Mouse (Mus musculus): ENCODE data around the gene Mlc1. TPM values are rescaled to one million over a fixed set of nuclear protein-coding genes. Genes with fewer than 3 reads are reported as not detected.

Gene Mlc1
- polyA plus RNA-seq, 1 experiment from 2014 or later, result not detected

- Histone ChIP-seq H3K9me3 (ENCODE audit: low read length) (no peaks in the 10 kb centered on the region), H3K27ac (ENCODE audit: low read length) (no peak overlapping the region), H3K4me1 (ENCODE audit: insufficient read depth, low read length) (no peaks in the 10 kb centered on the region), H3K9ac (replicated peaks; ENCODE audit: low read length) (no peak overlapping the region), H3K4me3 (ENCODE audit: low read length) (no peak overlapping the region), H3K4me2 (replicated peaks; ENCODE audit: low read depth, low read length) (no peak overlapping the region), H3K27me3 (ENCODE audit: insufficient read depth, low read length) (no peaks in the 10 kb centered on the region), H3K36me3 (ENCODE audit: insufficient read depth, low read length) (no peaks in the 10 kb centered on the region)
- WGBS, result 95% methylated on average over 8 of the region's 8 CpGs
- no peak for ATAC-seq (ENCODE audit: low FRiP score, low TSS enrichment)
These were observed 61.7 kb downstream of the Mlc1 start for GRCm38 (mm10) chr15:88917126-88917525.

- no peaks in the 10 kb centered on the region for H3K27me3 ChIP-seq (ENCODE audit: insufficient read depth, low read length)
- ATAC-seq (ENCODE audit: low FRiP score, low TSS enrichment), result no peak
- H3K9me3 ChIP-seq (ENCODE audit: low read length), result no peaks in the 10 kb centered on the region
- 36% methylated on average over 3 of the region's 3 CpGs for WGBS
- no peak overlapping the region for H3K4me2 ChIP-seq (replicated peaks; ENCODE audit: low read depth, low read length)
- H3K4me1 ChIP-seq (ENCODE audit: insufficient read depth, low read length), result no peaks in the 10 kb centered on the region
- no peaks in the 10 kb centered on the region for H3K36me3 ChIP-seq (ENCODE audit: insufficient read depth, low read length)
- no peak overlapping the region for H3K9ac ChIP-seq (replicated peaks; ENCODE audit: low read length)
- H3K4me3 ChIP-seq (ENCODE audit: low read length), result no peak overlapping the region
- no peak overlapping the region for H3K27ac ChIP-seq (ENCODE audit: low read length)
These were observed 62.4 kb downstream of the Mlc1 start for GRCm38 (mm10) chr15:88916366-88916765.

GRCm38 (mm10) chr15:88915046-88915445, 63.8 kb downstream of the Mlc1 start:
- Histone ChIP-seq H3K4me3 (ENCODE audit: low read length) (no peak overlapping the region), H3K4me2 (replicated peaks; ENCODE audit: low read depth, low read length) (no peak overlapping the region), H3K36me3 (ENCODE audit: insufficient read depth, low read length) (no peaks in the 10 kb centered on the region), H3K27ac (ENCODE audit: low read length) (no peak overlapping the region), H3K9me3 (ENCODE audit: low read length) (no peaks in the 10 kb centered on the region), H3K4me1 (ENCODE audit: insufficient read depth, low read length) (no peaks in the 10 kb centered on the region), H3K9ac (replicated peaks; ENCODE audit: low read length) (no peak overlapping the region), H3K27me3 (ENCODE audit: insufficient read depth, low read length) (no peaks in the 10 kb centered on the region)
- 93% methylated on average over 7 of the region's 7 CpGs for WGBS
- no peak for ATAC-seq (ENCODE audit: low FRiP score, low TSS enrichment)

- Histone ChIP-seq H3K27me3 (ENCODE audit: insufficient read depth, low read length) (no peaks in the 10 kb centered on the region), H3K4me1 (ENCODE audit: insufficient read depth, low read length) (no peaks in the 10 kb centered on the region), H3K4me3 (ENCODE audit: low read length) (no peak overlapping the region), H3K4me2 (replicated peaks; ENCODE audit: low read depth, low read length) (no peak overlapping the region), H3K36me3 (ENCODE audit: insufficient read depth, low read length) (no peaks in the 10 kb centered on the region), H3K27ac (ENCODE audit: low read length) (no peak overlapping the region), H3K9me3 (ENCODE audit: low read length) (no peaks in the 10 kb centered on the region), H3K9ac (replicated peaks; ENCODE audit: low read length) (no peak overlapping the region)
- 77% methylated on average over 4 of the region's 4 CpGs for WGBS
- no peak for ATAC-seq (ENCODE audit: low FRiP score, low TSS enrichment)
These were observed 72.5 kb downstream of the Mlc1 start for GRCm38 (mm10) chr15:88906347-88906746.

Other genes starting within 250 kb of the Mlc1 start
- 19.1 and 21.1 TPM in 2 replicates for gene Brd1, start 244.8 kb downstream of the Mlc1 start, polyA plus RNA-seq (2015; fragmentation: Nextera tagmentation; extraction: Ambion mirVana)
- gene Zbed4, start 227.3 kb downstream of the Mlc1 start, polyA plus RNA-seq (2015; fragmentation: Nextera tagmentation; extraction: Ambion mirVana), result 22.0 and 23.1 TPM in 2 replicates
- 15.7 and 16.9 TPM in 2 replicates for gene Alg12, start 159.7 kb downstream of the Mlc1 start, polyA plus RNA-seq (2015; fragmentation: Nextera tagmentation; extraction: Ambion mirVana)
- gene Creld2, start 159.4 kb downstream of the Mlc1 start, polyA plus RNA-seq (2015; fragmentation: Nextera tagmentation; extraction: Ambion mirVana), result 118 and 133 TPM in 2 replicates
- 59.6 and 77.7 TPM in 2 replicates for gene Pim3, start 116.8 kb downstream of the Mlc1 start, polyA plus RNA-seq (2015; fragmentation: Nextera tagmentation; extraction: Ambion mirVana)
- not detected in 2 replicates for gene Ttll8, start 24.6 kb downstream of the Mlc1 start, polyA plus RNA-seq (2015; fragmentation: Nextera tagmentation; extraction: Ambion mirVana)
- gene Mov10l1, start 3.9 kb upstream of the Mlc1 start, polyA plus RNA-seq (2015; fragmentation: Nextera tagmentation; extraction: Ambion mirVana), result 0.31 TPM in 1 of 2 replicates, not detected in the other
- 0.04 and 0.23 TPM in 2 replicates for gene Panx2, start 80.7 kb upstream of the Mlc1 start, polyA plus RNA-seq (2015; fragmentation: Nextera tagmentation; extraction: Ambion mirVana)
- gene Trabd, start 96.1 kb upstream of the Mlc1 start, polyA plus RNA-seq (2015; fragmentation: Nextera tagmentation; extraction: Ambion mirVana), result 53.8 and 60.3 TPM in 2 replicates
- gene Selenoo, start 110.1 kb upstream of the Mlc1 start, polyA plus RNA-seq (2015; fragmentation: Nextera tagmentation; extraction: Ambion mirVana), result 19.7 and 19.8 TPM in 2 replicates
- 14.7 and 17.8 TPM in 2 replicates for gene Tubgcp6, start 144.1 kb upstream of the Mlc1 start, polyA plus RNA-seq (2015; fragmentation: Nextera tagmentation; extraction: Ambion mirVana)
- gene Hdac10, start 149.7 kb upstream of the Mlc1 start, polyA plus RNA-seq (2015; fragmentation: Nextera tagmentation; extraction: Ambion mirVana), result 23.4 and 25.8 TPM in 2 replicates
- gene Mapk12, start 161.7 kb upstream of the Mlc1 start, polyA plus RNA-seq (2015; fragmentation: Nextera tagmentation; extraction: Ambion mirVana), result 15.5 and 16.2 TPM in 2 replicates
- gene Mapk11, start 170.6 kb upstream of the Mlc1 start, polyA plus RNA-seq (2015; fragmentation: Nextera tagmentation; extraction: Ambion mirVana), result 16.0 and 16.4 TPM in 2 replicates
- 184 and 188 TPM in 2 replicates for gene Plxnb2, start 201.8 kb upstream of the Mlc1 start, polyA plus RNA-seq (2015; fragmentation: Nextera tagmentation; extraction: Ambion mirVana)
- 20.4 and 21.9 TPM in 2 replicates for gene Dennd6b, start 217.5 kb upstream of the Mlc1 start, polyA plus RNA-seq (2015; fragmentation: Nextera tagmentation; extraction: Ambion mirVana)
- gene Ppp6r2, start 232.5 kb upstream of the Mlc1 start, polyA plus RNA-seq (2015; fragmentation: Nextera tagmentation; extraction: Ambion mirVana), result 24.0 and 26.7 TPM in 2 replicates